Mouse (Mus musculus): ENCODE results near the gene Tns1.

GRCm38 (mm10) chr1:74025227-74025626 lies 99.0 kb downstream of the Tns1 start:
- TF ChIP-seq CTCF (IDR thresholded peaks at IDR 0.05; ENCODE audit: control insufficient read depth, insufficient read depth, low read length): no peak
- TF ChIP-seq POLR2A (IDR thresholded peaks at IDR 0.05; ENCODE audit: borderline replicate concordance, control insufficient read depth, low read depth, low read length): no peak

Data from bone marrow, adult 2 months (tissue).